Mouse (Mus musculus) bone marrow, adult 2 months (tissue): ENCODE measurements around the gene Msantd3. TPM values are rescaled to one million over a fixed set of nuclear protein-coding genes. Genes with fewer than 3 reads are reported as not detected.
A peak's percentile ranks its signal among the peaks of the same experiment; 100 is the strongest.

Experiments used
- H3K27ac ChIP-seq: fragments of 200-500 bp; 2 replicates; pipeline ENCODE4 v1.5.1; 2012; ENCODE audit warnings: low read depth, mild to moderate bottlenecking, control low read depth, inconsistent platforms, low read length; ENCODE audit not compliant: control insufficient read depth, poor library complexity, insufficient read depth
- H3K4me1 ChIP-seq: fragments of 200-500 bp; 2 replicates; pipeline ENCODE4 v1.6.1; 2011; ENCODE audit warnings: low read length; ENCODE audit not compliant: control insufficient read depth, insufficient read depth
- H3K4me3 ChIP-seq: fragments of 200-500 bp; replicated peaks from 2 replicates; pipeline ENCODE3; 2011; ENCODE audit warnings: mild to moderate bottlenecking, low read depth, low read length, control low read depth; ENCODE audit not compliant: control insufficient read depth
- CTCF ChIP-seq: fragments of 200-500 bp; IDR thresholded peaks from 2 replicates; pipeline ENCODE4 v1.5.1; 2011; ENCODE audit warnings: low read length, control low read depth; ENCODE audit not compliant: control insufficient read depth, insufficient read depth
- POLR2A ChIP-seq: fragments of 200-500 bp; IDR thresholded peaks from 2 replicates; pipeline ENCODE4 v1.6.1; 2011; ENCODE audit warnings: low read depth, mild to moderate bottlenecking, control low read depth, low read length, borderline replicate concordance; ENCODE audit not compliant: control insufficient read depth
- WGBS: fragments of 180-500 bp; shearing (Covaris S2); methylation state at CpG from one replicate; pipeline ENCODE4 v1.1.7; 2018; 5-methylcytosine and 5-hydroxymethylcytosine counted together
- polyA plus RNA-seq: library from polyadenylated mRNA; stranded (reverse); fragments of >200 nt; gene quantifications from 2 replicates; pipeline ENCODE4 v1.2.4, GENCODE M21; 2011; ENCODE audit warnings: low replicate concordance; ENCODE audit not compliant: missing spikeins, insufficient read depth, insufficient read length

Gene Msantd3
- polyA plus RNA-seq = 2.9 and 16.3 TPM in 2 replicates

GRCm38 (mm10) chr4:48539841-48540575 is at the start of gene Msantd3:
TSS of gene Msantd3 (plus strand) at chr4:48539935.
- WGBS = 4% methylated on average over 71 of the region's 86 CpGs
- peak within 1 kb of the TSS; percentile 58 for H3K4me3 ChIP-seq
- H3K4me1 ChIP-seq = no peaks in the 10 kb centered on the region
- H3K27ac ChIP-seq = peak within 1 kb of the TSS; percentile 48
- TF ChIP-seq CTCF (no peak), POLR2A (no peak)

- Histone ChIP-seq H3K4me1 (no peaks in the 10 kb centered on the region), H3K4me3 (no peak overlapping the region), H3K27ac (no peak overlapping the region)
- TF ChIP-seq POLR2A = no peak
- TF ChIP-seq CTCF = no peak
- 37% methylated on average over 14 of the region's 14 CpGs for WGBS
Observed at GRCm38 (mm10) chr4:48491290-48491743, 48.4 kb upstream of the Msantd3 start.

- TF ChIP-seq CTCF (no peak), POLR2A (no peak)
- Histone ChIP-seq H3K4me1 (no peaks in the 10 kb centered on the region), H3K4me3 (no peak overlapping the region), H3K27ac (no peak overlapping the region)
- WGBS = 41% methylated on average over 2 of the region's 2 CpGs
Observed at GRCm38 (mm10) chr4:48492510-48492909, 47.2 kb upstream of the Msantd3 start.

DNA sequence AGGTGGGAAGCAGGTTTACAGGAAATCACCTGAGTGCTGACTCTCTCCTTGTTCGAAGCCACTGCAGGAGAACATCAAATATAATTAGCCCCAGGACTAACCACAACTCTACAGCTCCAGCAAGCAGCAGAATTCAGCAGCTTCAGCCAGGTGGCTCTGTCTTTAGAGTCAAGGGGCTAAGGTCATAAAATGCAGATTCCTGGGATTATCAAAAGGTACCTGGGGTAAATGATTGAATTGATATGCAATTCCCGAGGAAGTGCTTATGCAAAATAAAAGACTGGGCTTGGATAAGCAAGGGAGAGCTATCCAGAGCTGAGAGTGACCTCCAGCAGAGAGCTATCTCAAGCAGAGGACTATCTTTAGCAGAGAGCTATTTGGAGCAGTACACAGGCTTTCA is 28.9 kb upstream of the Msantd3 start:
- 44% methylated on average over 2 of the region's 2 CpGs for WGBS
- TF ChIP-seq POLR2A (no peak), CTCF (no peak)

DNA sequence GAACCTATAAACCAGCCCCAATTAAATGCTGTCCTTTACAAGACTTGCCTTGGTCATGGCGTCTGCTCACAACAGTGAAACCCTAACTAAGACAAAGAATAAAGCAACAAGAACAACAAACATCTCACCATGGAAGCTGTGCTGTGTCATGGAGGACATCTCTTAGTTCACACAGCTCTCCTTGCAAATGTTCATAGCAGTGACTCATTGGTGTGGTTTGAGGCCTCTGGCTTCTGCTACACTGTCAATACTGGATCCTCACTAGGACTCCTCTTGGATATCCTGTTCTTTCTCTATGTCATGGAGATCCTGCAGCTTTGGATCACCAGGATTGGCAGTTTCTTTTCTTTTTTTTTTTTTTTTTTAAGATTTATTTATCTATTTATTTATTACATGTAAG is 10.2 kb upstream of the Msantd3 start:
- H3K27ac ChIP-seq = no peak overlapping the region
- H3K4me3 ChIP-seq = no peak overlapping the region
- TF ChIP-seq POLR2A (no peak), CTCF (no peak)
- H3K4me1 ChIP-seq = no peaks in the 10 kb centered on the region
- 81% methylated on average over 1 of the region's 1 CpGs for WGBS

More for the DNA sequence above, 28.9 kb upstream of the Msantd3 start:
- no peak overlapping the region for H3K27ac ChIP-seq
- H3K4me3 ChIP-seq = no peak overlapping the region
- no peaks in the 10 kb centered on the region for H3K4me1 ChIP-seq

- H3K27ac ChIP-seq = no peak overlapping the region
- H3K4me1 ChIP-seq = no peaks in the 10 kb centered on the region
- 74% methylated on average over 11 of the region's 11 CpGs for WGBS
- no peak for TF ChIP-seq CTCF
- no peak overlapping the region for H3K4me3 ChIP-seq
Observed at GRCm38 (mm10) chr4:48531804-48532601, 7.7 kb upstream of the Msantd3 start.

DNA sequence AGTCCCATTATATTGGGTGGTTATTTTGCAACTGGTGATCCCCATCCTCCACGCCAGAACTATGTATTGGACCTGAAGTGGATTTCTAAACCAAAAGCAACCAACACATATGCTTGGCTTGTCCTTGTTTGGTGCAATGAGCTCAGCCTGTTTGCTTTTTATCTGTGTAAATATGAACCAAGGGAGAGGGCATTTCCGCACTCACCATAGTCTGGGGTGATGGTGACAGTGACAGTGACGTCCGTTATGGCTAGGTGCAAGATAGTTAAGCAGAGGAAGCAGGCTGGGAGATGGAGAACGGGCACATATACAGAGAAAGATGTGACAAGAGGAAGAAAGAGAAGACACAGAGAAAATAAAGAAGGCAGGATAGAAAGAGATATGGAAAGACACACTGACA is 3.5 kb upstream of the Msantd3 start:
- WGBS = 80% methylated on average over 5 of the region's 5 CpGs
- no peak overlapping the region for H3K27ac ChIP-seq
- TF ChIP-seq CTCF = no peak
- TF ChIP-seq POLR2A = no peak
- no peak overlapping the region for H3K4me3 ChIP-seq
- H3K4me1 ChIP-seq = no peaks in the 10 kb centered on the region

DNA sequence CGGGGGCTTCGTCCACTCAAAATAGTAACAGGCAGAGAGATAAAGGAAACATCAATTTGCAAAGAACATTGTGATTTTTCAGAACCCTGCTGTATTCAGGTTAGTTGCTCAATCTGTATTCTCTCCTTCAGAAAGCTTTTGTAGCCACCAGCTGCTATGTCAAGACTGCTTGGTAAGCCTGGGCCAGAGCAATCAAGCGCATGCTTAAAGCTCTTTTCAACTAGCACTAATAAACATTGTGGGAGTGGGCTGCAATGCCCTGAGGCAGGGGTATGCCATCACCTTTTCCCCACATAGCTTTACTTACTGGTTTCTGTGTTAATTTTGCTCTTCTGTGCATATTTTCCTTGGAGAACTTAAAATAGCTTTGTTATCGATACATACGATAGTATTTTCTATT is 2.7 kb upstream of the Msantd3 start:
- no peak for TF ChIP-seq POLR2A
- no peak for TF ChIP-seq CTCF
- no peaks in the 10 kb centered on the region for H3K4me1 ChIP-seq
- 90% methylated on average over 5 of the region's 5 CpGs for WGBS
- no peak overlapping the region for H3K27ac ChIP-seq
- H3K4me3 ChIP-seq = no peak overlapping the region
